Mouse (Mus musculus) hindbrain, embryonic 12.5 days (tissue): ENCODE measurements around the gene Olfr1502. TPM values are rescaled to one million over a fixed set of nuclear protein-coding genes. Genes with fewer than 3 reads are reported as not detected.
"Not testable (repeated sequence)": the region's sequence is repeated elsewhere in the genome, so short reads cannot be mapped to it uniquely, and the experiment has no call there.

Experiments
- ATAC-seq: fragments of 200-750 bp; cut with Nextera tagmentation; 2 replicates; pipeline ENCODE4 v1.8.0; 2017; ENCODE audit warnings: moderate TSS enrichment; ENCODE audit not compliant: low FRiP score
- H3K27ac ChIP-seq: fragments of 300-500 bp; sonication (generic); 2 replicates; pipeline ENCODE4 v1.5.1; 2016; ENCODE audit warnings: mild to moderate bottlenecking
- H3K27me3 ChIP-seq: fragments of 300-500 bp; sonication (generic); 2 replicates; pipeline ENCODE4 v1.6.1; 2016; ENCODE audit warnings: mild to moderate bottlenecking
- H3K36me3 ChIP-seq: fragments of 300-500 bp; sonication (generic); 2 replicates; pipeline ENCODE4 v1.6.1; 2016; ENCODE audit warnings: mild to moderate bottlenecking
- H3K4me1 ChIP-seq: fragments of 300-500 bp; sonication (generic); 2 replicates; pipeline ENCODE4 v1.6.1; 2016
- H3K4me2 ChIP-seq: fragments of 300-500 bp; sonication (generic); replicated peaks from 2 replicates; pipeline ENCODE4 v1.6.1; 2016; ENCODE audit warnings: mild to moderate bottlenecking
- H3K4me3 ChIP-seq: fragments of 300-500 bp; sonication (generic); 2 replicates; pipeline ENCODE4 v1.5.1; 2016; ENCODE audit warnings: mild to moderate bottlenecking
- H3K9ac ChIP-seq: fragments of 300-500 bp; sonication (generic); 2 replicates; pipeline ENCODE4 v1.6.1; 2016; ENCODE audit warnings: mild to moderate bottlenecking, moderate library complexity
- H3K9me3 ChIP-seq: fragments of 300-500 bp; sonication (generic); replicated peaks from 2 replicates; pipeline ENCODE4 v1.6.1; 2016; ENCODE audit warnings: mild to moderate bottlenecking
- WGBS: fragments of 180-500 bp; shearing (Covaris S2); methylation state at CpG from one replicate; pipeline ENCODE4 v1.1.7; 2016; 5-methylcytosine and 5-hydroxymethylcytosine counted together
- polyA plus RNA-seq: library from polyadenylated mRNA; unstranded; fragments of >200 nt; fragmentation: Nextera tagmentation; extraction: Ambion mirVana; gene quantifications from 2 replicates; pipeline ENCODE4 v1.2.1, GENCODE M21; 2016

The Olfr1502 gene
- not detected in 2 replicates for polyA plus RNA-seq

DNA sequence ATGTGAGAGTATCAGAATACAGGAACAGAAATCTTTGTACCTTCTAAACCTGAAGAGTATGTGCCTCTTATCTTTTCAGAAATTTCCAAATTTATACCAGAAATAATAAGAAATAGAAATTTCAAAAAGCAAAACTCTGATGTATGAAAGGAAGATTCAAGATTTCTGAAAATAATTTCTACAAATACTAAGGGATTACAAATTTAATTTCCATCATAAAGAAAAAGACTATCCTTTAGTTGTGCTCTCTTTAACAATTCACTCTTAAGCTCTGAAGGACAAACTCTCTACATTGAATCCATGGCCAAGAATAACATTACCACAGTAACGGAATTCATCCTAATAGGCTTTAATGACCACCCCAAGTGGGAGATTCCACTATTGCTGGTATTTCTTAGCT, at the start of gene Olfr1502:
Olfr1502 (plus strand) TSS at position 301 of the 400 bp plus-strand sequence.
- WGBS: 86% methylated on average over 1 of the region's 1 CpGs
- ATAC-seq: no peak
- Histone ChIP-seq H3K27ac (no peak within 1 kb of the TSS), H3K36me3 (no peaks in the 10 kb centered on the region), H3K9ac (no peak within 1 kb of the TSS), H3K9me3 (no peaks in the 10 kb centered on the region), H3K4me3 (no peak within 1 kb of the TSS), H3K4me2 (no peak within 1 kb of the TSS), H3K4me1 (no peaks in the 10 kb centered on the region), H3K27me3 (no peaks in the 10 kb centered on the region)

DNA sequence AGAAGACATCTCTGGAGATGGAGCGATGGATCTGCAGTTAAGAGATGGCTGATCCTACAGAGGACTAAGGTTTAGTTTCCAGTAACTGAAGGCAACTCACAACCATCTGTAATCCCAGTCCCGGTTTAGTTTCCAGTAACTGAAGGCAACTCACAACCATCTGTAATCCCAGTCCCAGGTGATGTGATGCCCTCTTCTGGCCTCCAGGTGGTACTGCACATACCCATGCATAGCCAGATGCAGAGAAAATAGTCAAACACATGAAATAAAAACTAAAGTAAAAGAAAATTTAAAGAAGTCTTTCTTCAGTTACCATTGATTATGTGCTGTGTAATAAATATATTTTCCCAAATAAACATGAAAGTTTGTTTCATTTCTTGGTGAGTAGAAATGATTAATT, 48.8 kb upstream of the Olfr1502 start:
- H3K9ac ChIP-seq: no peak overlapping the region
- 60% methylated on average over 2 of the region's 2 CpGs for WGBS
- H3K36me3 ChIP-seq: no peaks in the 10 kb centered on the region
- no peaks in the 10 kb centered on the region for H3K4me1 ChIP-seq
- no peak overlapping the region for H3K27ac ChIP-seq
- no peak for ATAC-seq
- H3K9me3 ChIP-seq: no peaks in the 10 kb centered on the region
- no peaks in the 10 kb centered on the region for H3K27me3 ChIP-seq
- no peak overlapping the region for H3K4me2 ChIP-seq
- H3K4me3 ChIP-seq: no peak overlapping the region

DNA sequence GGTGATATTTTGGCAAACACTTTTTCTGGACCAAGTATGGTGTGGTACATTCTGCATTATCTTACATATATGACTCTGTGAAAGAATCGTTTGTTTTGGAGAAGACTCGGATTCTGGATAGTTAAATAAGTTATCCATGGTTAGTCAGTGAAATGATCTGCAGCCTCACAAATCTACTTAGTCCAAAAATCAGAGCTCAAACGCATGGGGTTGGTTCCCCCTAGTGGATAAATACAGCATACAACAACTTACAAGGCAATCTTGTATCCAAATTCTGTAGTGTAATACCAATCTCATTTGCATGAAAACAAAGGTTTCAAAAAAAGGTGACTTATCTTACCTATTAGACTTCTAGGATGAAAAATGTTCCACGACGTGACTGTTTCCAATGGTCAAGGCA, 42.8 kb upstream of the Olfr1502 start:
- no peak for ATAC-seq
- Histone ChIP-seq H3K27me3 (no peaks in the 10 kb centered on the region), H3K9me3 (no peaks in the 10 kb centered on the region), H3K4me1 (no peaks in the 10 kb centered on the region), H3K27ac (no peak overlapping the region), H3K4me2 (no peak overlapping the region), H3K4me3 (no peak overlapping the region), H3K9ac (no peak overlapping the region), H3K36me3 (no peaks in the 10 kb centered on the region)
- WGBS: 37% methylated on average over 5 of the region's 5 CpGs

DNA sequence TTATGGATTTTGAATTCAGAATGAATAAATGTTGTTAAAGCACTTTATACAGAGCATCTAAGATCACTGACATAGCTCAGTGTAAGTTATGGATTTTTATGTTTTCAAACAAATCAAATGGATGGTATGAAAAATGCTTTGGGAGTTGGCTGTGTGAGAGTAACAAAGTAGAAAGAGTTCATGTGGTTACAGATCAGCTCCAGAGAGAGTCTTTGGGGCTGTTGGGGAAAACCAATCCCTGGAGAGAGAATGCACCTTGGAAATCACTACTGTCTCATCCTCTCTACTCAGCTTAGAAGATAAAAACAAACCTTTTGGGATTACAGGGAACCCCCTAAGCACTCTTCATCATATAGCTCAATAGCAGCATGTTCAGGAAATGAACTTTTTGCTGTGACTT, 42.2 kb upstream of the Olfr1502 start, which contains the start of gene Olfr1499:
Olfr1499 (minus strand) TSS at position 101 of the 400 bp plus-strand sequence.
- no peak within 1 kb of the TSS for H3K9ac ChIP-seq
- no peaks in the 10 kb centered on the region for H3K36me3 ChIP-seq
- H3K9me3 ChIP-seq: no peaks in the 10 kb centered on the region
- H3K4me2 ChIP-seq: no peak within 1 kb of the TSS
- H3K27ac ChIP-seq: no peak within 1 kb of the TSS
- no peaks in the 10 kb centered on the region for H3K4me1 ChIP-seq
- no peaks in the 10 kb centered on the region for H3K27me3 ChIP-seq
- no peak for ATAC-seq
- H3K4me3 ChIP-seq: no peak within 1 kb of the TSS

DNA sequence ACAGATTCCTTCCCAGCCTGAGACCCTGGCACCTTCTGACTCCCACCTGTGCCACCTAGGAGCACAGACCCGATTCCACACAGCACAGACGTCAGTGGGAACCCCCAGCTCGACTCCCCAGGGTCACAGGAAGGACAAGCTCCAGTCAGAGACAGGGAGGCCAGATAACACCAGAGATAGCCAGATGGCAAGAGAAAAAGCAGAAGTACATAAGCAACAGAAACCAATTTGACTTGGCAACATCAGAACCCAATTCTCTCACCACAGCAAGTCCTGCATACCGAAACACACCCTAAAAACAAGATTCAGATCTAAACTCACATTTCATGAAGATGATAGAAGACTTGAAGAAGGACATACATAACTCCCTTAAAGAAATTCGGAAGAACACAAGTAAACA, 40.7 kb upstream of the Olfr1502 start:
- H3K4me1 ChIP-seq: no peaks in the 10 kb centered on the region
- H3K27me3 ChIP-seq: no peaks in the 10 kb centered on the region
- H3K36me3 ChIP-seq: no peaks in the 10 kb centered on the region
- H3K4me2 ChIP-seq: no peak overlapping the region
- no peak overlapping the region for H3K4me3 ChIP-seq
- H3K9me3 ChIP-seq: no peaks in the 10 kb centered on the region
- H3K27ac ChIP-seq: no peak overlapping the region
- 68% methylated on average over 5 of the region's 5 CpGs for WGBS
- no peak overlapping the region for H3K9ac ChIP-seq
- no peak for ATAC-seq

DNA sequence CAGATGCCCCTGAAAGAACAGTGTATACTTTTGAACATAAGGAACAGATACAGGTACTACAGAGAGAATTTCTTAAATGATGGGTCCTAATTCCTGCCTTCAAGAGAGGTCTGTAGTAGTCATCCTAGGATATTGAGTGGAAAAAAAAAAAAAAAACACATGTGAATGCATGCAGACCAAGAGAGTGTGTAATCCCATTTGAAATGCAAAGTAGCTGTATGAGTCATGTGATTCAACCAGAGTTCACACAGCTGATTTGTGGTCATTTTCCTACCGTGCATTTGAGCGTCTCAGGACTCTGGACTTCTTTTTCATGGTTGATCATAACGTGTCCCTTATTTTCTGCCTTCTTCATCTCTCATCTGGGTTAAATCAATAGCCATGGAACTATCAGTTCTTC, 33.1 kb upstream of the Olfr1502 start:
- Histone ChIP-seq H3K27me3 (no peaks in the 10 kb centered on the region), H3K4me3 (no peak overlapping the region), H3K9ac (no peak overlapping the region), H3K9me3 (no peaks in the 10 kb centered on the region), H3K27ac (no peak overlapping the region), H3K36me3 (no peaks in the 10 kb centered on the region), H3K4me2 (no peak overlapping the region), H3K4me1 (no peaks in the 10 kb centered on the region)
- WGBS: 72% methylated on average over 3 of the region's 3 CpGs
- ATAC-seq: no peak

DNA sequence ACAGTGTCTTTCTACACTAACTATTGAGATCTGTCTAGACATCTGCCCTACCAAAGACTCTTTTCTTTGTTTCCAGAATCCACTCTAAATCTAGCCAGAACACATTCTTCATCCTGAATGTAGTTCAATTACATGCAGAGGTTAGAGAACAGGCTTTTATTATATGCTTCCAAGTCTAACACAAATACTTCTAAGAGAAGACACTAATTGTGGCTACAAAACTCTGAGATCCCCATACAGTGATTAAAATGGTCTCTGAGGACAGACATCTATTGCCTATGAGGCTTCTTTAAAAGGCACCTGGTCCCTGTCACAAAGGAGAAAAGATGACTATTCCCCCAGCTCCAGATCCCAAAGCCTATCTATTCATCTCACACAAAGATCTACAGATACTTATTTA, 31.2 kb upstream of the Olfr1502 start, which contains the start of gene Olfr1500:
Olfr1500 (minus strand) TSS at position 101 of the 400 bp plus-strand sequence.
- H3K9ac ChIP-seq: no peak within 1 kb of the TSS
- no peaks in the 10 kb centered on the region for H3K9me3 ChIP-seq
- H3K4me2 ChIP-seq: no peak within 1 kb of the TSS
- no peaks in the 10 kb centered on the region for H3K27me3 ChIP-seq
- no peak for ATAC-seq
- H3K36me3 ChIP-seq: no peaks in the 10 kb centered on the region
- no peaks in the 10 kb centered on the region for H3K4me1 ChIP-seq
- H3K4me3 ChIP-seq: no peak within 1 kb of the TSS
- H3K27ac ChIP-seq: no peak within 1 kb of the TSS

DNA sequence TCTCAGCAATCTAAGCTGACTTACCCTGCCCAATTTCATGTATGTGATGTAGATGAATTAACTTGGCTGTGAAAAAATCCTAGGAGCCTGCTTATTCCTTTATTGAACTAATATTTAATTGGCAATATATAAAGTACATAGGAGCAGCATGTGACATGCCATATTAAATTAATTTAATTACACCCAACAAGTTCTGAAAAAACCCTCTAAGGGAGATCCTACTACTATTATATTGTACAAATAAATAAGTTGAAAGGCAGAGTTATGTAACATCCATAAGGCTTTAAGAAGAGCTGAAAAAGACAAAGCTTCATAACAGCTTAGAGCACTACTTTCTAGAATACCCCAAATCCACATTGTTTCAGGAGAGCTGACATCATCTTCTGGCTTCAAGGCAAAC, 11.0 kb upstream of the Olfr1502 start, which contains the start of gene Olfr1501:
Olfr1501 (minus strand) TSS at position 101 of the 400 bp plus-strand sequence.
- ATAC-seq, H3K4me2 ChIP-seq, H3K27me3 ChIP-seq: not testable (repeated sequence)

DNA sequence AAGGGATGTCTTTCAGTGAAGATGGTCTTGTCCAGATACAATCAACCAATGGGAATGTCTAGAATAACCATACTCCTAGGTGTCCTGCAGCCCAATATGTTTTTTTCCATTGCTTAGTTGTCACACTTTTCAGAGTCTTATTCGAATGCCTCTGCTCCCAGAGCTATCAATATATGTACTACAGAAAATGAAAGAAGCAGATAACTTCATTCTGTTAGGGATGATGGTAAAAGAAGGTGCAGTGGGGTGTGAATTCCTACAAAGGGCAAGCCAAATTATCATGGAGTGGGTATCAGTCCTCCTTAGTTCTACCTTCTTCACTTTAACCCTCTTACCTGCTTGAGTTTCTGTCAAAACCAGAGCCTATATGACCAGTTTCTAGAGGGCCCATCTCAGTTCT, 36.2 kb downstream of the Olfr1502 start, which contains the start of gene Olfr1504:
Olfr1504 (minus strand) TSS at position 101 of the 400 bp plus-strand sequence.
- WGBS: 63% methylated on average over 1 of the region's 1 CpGs
- H3K9ac ChIP-seq: no peak within 1 kb of the TSS
- no peaks in the 10 kb centered on the region for H3K27me3 ChIP-seq
- H3K4me1 ChIP-seq: no peaks in the 10 kb centered on the region
- H3K36me3 ChIP-seq: no peaks in the 10 kb centered on the region
- H3K4me2 ChIP-seq: no peak within 1 kb of the TSS
- no peak within 1 kb of the TSS for H3K27ac ChIP-seq
- no peak within 1 kb of the TSS for H3K4me3 ChIP-seq
- ATAC-seq: no peak
- H3K9me3 ChIP-seq: no peaks in the 10 kb centered on the region

More for the DNA sequence above, 11.0 kb upstream of the Olfr1502 start, which contains the start of gene Olfr1501:
- H3K27ac ChIP-seq, H3K9ac ChIP-seq, H3K36me3 ChIP-seq, H3K9me3 ChIP-seq, H3K4me1 ChIP-seq, H3K4me3 ChIP-seq: not testable (repeated sequence)

Other genes with a start within 250 kb of the Olfr1502 start
- not detected in 2 replicates for gene Olfr1487, start 244.4 kb upstream of the Olfr1502 start, polyA plus RNA-seq
- not detected in 2 replicates for gene Olfr1489, start 230.2 kb upstream of the Olfr1502 start, polyA plus RNA-seq
- not detected in 2 replicates for gene Olfr1490, start 210.7 kb upstream of the Olfr1502 start, polyA plus RNA-seq
- gene Olfr1491, start 164.5 kb upstream of the Olfr1502 start, polyA plus RNA-seq: not detected in 2 replicates
- not detected in 2 replicates for gene Olfr1493-ps1, start 138.5 kb upstream of the Olfr1502 start, polyA plus RNA-seq
- gene Olfr1494, start 122.1 kb upstream of the Olfr1502 start, polyA plus RNA-seq: not detected in 2 replicates
- gene Olfr1495, start 97.2 kb upstream of the Olfr1502 start, polyA plus RNA-seq: not detected in 2 replicates
- not detected in 2 replicates for gene Olfr1496, start 83.9 kb upstream of the Olfr1502 start, polyA plus RNA-seq
- gene Olfr1497, start 63.6 kb upstream of the Olfr1502 start, polyA plus RNA-seq: not detected in 2 replicates
- gene Olfr1499, start 42.3 kb upstream of the Olfr1502 start, polyA plus RNA-seq: not detected in 2 replicates
- not detected in 2 replicates for gene Olfr1500, start 31.3 kb upstream of the Olfr1502 start, polyA plus RNA-seq
- gene Olfr1501, start 11.1 kb upstream of the Olfr1502 start, polyA plus RNA-seq: not detected in 2 replicates
- not detected in 2 replicates for gene Olfr1504, start 36.1 kb downstream of the Olfr1502 start, polyA plus RNA-seq
- gene Olfr1505, start 51.7 kb downstream of the Olfr1502 start, polyA plus RNA-seq: not detected in 2 replicates